Mouse (Mus musculus) midbrain, embryonic 16.5 days (tissue): Measurements from ENCODE around the gene Patj. TPM values are rescaled to one million over a fixed set of nuclear protein-coding genes. Genes with fewer than 3 reads are reported as not detected.

Source experiments
- ATAC-seq: fragments of 200-750 bp; cut with Nextera tagmentation; 2 replicates; pipeline ENCODE4 v1.8.0; 2017; ENCODE audit warnings: moderate TSS enrichment
- H3K27ac ChIP-seq: fragments of 300-500 bp; sonication (generic); 2 replicates; pipeline ENCODE4 v1.5.1; 2014; ENCODE audit warnings: mild to moderate bottlenecking, low read length, mixed read lengths
- H3K27me3 ChIP-seq: fragments of 300-500 bp; sonication (generic); 2 replicates; pipeline ENCODE4 v1.6.1; 2014; ENCODE audit warnings: low read depth, low read length, mixed read lengths; ENCODE audit not compliant: control insufficient read depth, insufficient read depth
- H3K36me3 ChIP-seq: fragments of 300-500 bp; sonication (generic); 2 replicates; pipeline ENCODE4 v1.6.1; 2014; ENCODE audit warnings: mild to moderate bottlenecking, low read length, moderate library complexity, mixed read lengths; ENCODE audit not compliant: control insufficient read depth, insufficient read depth
- H3K4me1 ChIP-seq: fragments of 300-500 bp; sonication (generic); 2 replicates; pipeline ENCODE4 v1.6.1; 2014; ENCODE audit warnings: mild to moderate bottlenecking, low read length, mixed read lengths; ENCODE audit not compliant: control insufficient read depth, insufficient read depth
- H3K4me2 ChIP-seq: fragments of 300-500 bp; sonication (generic); 2 replicates; pipeline ENCODE4 v1.6.1; 2014; ENCODE audit warnings: mild to moderate bottlenecking, low read length, mixed read lengths
- H3K4me3 ChIP-seq: fragments of 300-500 bp; sonication (generic); 2 replicates; pipeline ENCODE4 v1.5.1; 2014; ENCODE audit warnings: low read depth, mild to moderate bottlenecking, low read length, moderate library complexity, mixed read lengths
- H3K9ac ChIP-seq: fragments of 300-500 bp; sonication (generic); 2 replicates; pipeline ENCODE4 v1.6.1; 2014; ENCODE audit warnings: low read depth, low read length, mixed read lengths
- H3K9me3 ChIP-seq: fragments of 300-500 bp; sonication (generic); replicated peaks from 2 replicates; pipeline ENCODE4 v1.6.1; 2014; ENCODE audit warnings: mild to moderate bottlenecking, low read length, mixed read lengths; ENCODE audit not compliant: control insufficient read depth, poor library complexity, severe bottlenecking
- WGBS: fragments of 180-500 bp; shearing (Covaris S2); extraction: QIAGEN DNeasy Blood & Tissue Kit; methylation state at CpG from one replicate; pipeline ENCODE4 v1.1.7; 2014; 5-methylcytosine and 5-hydroxymethylcytosine counted together
- polyA plus RNA-seq: library from polyadenylated mRNA; unstranded; fragments of >200 nt; fragmentation: Nextera tagmentation; extraction: Ambion mirVana; gene quantifications from 2 replicates; pipeline ENCODE4 v1.2.1, GENCODE M21; 2015

Gene Patj
- polyA plus RNA-seq, 1 experiment from 2014 or later: 9.9 TPM

- no peaks in the 10 kb centered on the region for H3K27me3 ChIP-seq
- 92% methylated on average over 2 of the region's 2 CpGs for WGBS
- no peak overlapping the region for H3K9ac ChIP-seq
- ATAC-seq: no peak
- no peak overlapping the region for H3K4me3 ChIP-seq
- no peaks in the 10 kb centered on the region for H3K4me1 ChIP-seq
- H3K27ac ChIP-seq: no peak overlapping the region
- no peak overlapping the region for H3K4me2 ChIP-seq
- H3K9me3 ChIP-seq: no peaks in the 10 kb centered on the region
- no peaks in the 10 kb centered on the region for H3K36me3 ChIP-seq
Observed at GRCm38 (mm10) chr4:98452725-98453124, 57.1 kb downstream of the Patj start.

- H3K27me3 ChIP-seq: no peaks in the 10 kb centered on the region
- H3K4me2 ChIP-seq: no peak overlapping the region
- H3K4me1 ChIP-seq: no peaks in the 10 kb centered on the region
- no peaks in the 10 kb centered on the region for H3K9me3 ChIP-seq
- no peak for ATAC-seq
- no peak overlapping the region for H3K27ac ChIP-seq
- no peak overlapping the region for H3K4me3 ChIP-seq
- no peak overlapping the region for H3K9ac ChIP-seq
- WGBS: 83% methylated on average over 5 of the region's 5 CpGs
- no peaks in the 10 kb centered on the region for H3K36me3 ChIP-seq
Observed at GRCm38 (mm10) chr4:98453231-98453630, 57.6 kb downstream of the Patj start.

GRCm38 (mm10) chr4:98455352-98455751 lies 59.8 kb downstream of the Patj start:
- Histone ChIP-seq H3K27ac (no peak overlapping the region), H3K9me3 (no peaks in the 10 kb centered on the region), H3K4me1 (no peaks in the 10 kb centered on the region), H3K4me2 (no peak overlapping the region), H3K36me3 (no peaks in the 10 kb centered on the region), H3K4me3 (no peak overlapping the region), H3K27me3 (no peaks in the 10 kb centered on the region), H3K9ac (no peak overlapping the region)
- ATAC-seq: no peak
- WGBS: 89% methylated on average over 2 of the region's 2 CpGs

GRCm38 (mm10) chr4:98455910-98456309 lies 60.3 kb downstream of the Patj start:
- no peak overlapping the region for H3K4me3 ChIP-seq
- H3K4me1 ChIP-seq: no peaks in the 10 kb centered on the region
- H3K27ac ChIP-seq: no peak overlapping the region
- WGBS: 95% methylated on average over 8 of the region's 8 CpGs
- no peak overlapping the region for H3K9ac ChIP-seq
- no peak for ATAC-seq
- H3K4me2 ChIP-seq: no peak overlapping the region
- no peaks in the 10 kb centered on the region for H3K36me3 ChIP-seq
- H3K27me3 ChIP-seq: no peaks in the 10 kb centered on the region
- no peaks in the 10 kb centered on the region for H3K9me3 ChIP-seq

GRCm38 (mm10) chr4:98461804-98462341 lies 66.3 kb downstream of the Patj start:
- H3K9me3 ChIP-seq: no peaks in the 10 kb centered on the region
- no peak overlapping the region for H3K4me3 ChIP-seq
- no peaks in the 10 kb centered on the region for H3K27me3 ChIP-seq
- no peak overlapping the region for H3K4me2 ChIP-seq
- no peaks in the 10 kb centered on the region for H3K36me3 ChIP-seq
- 98% methylated on average over 2 of the region's 2 CpGs for WGBS
- no peaks in the 10 kb centered on the region for H3K4me1 ChIP-seq
- no peak for ATAC-seq
- no peak overlapping the region for H3K9ac ChIP-seq
- H3K27ac ChIP-seq: no peak overlapping the region

- no peaks in the 10 kb centered on the region for H3K9me3 ChIP-seq
- WGBS: 96% methylated on average over 1 of the region's 1 CpGs
- H3K4me2 ChIP-seq: no peak overlapping the region
- H3K27ac ChIP-seq: no peak overlapping the region
- ATAC-seq: no peak
- no peaks in the 10 kb centered on the region for H3K4me1 ChIP-seq
- no peaks in the 10 kb centered on the region for H3K27me3 ChIP-seq
- H3K4me3 ChIP-seq: no peak overlapping the region
- no peaks in the 10 kb centered on the region for H3K36me3 ChIP-seq
- no peak overlapping the region for H3K9ac ChIP-seq
Observed at GRCm38 (mm10) chr4:98465476-98465875, 69.9 kb downstream of the Patj start.

- H3K36me3 ChIP-seq: no peaks in the 10 kb centered on the region
- H3K9me3 ChIP-seq: no peaks in the 10 kb centered on the region
- H3K4me1 ChIP-seq: no peaks in the 10 kb centered on the region
- ATAC-seq: no peak
- WGBS: 76% methylated on average over 2 of the region's 2 CpGs
- no peak overlapping the region for H3K27ac ChIP-seq
- no peaks in the 10 kb centered on the region for H3K27me3 ChIP-seq
- H3K4me3 ChIP-seq: no peak overlapping the region
- H3K4me2 ChIP-seq: no peak overlapping the region
- no peak overlapping the region for H3K9ac ChIP-seq
Observed at GRCm38 (mm10) chr4:98465886-98466285, 70.3 kb downstream of the Patj start.

- Histone ChIP-seq H3K36me3 (no peaks in the 10 kb centered on the region), H3K4me3 (no peak overlapping the region), H3K9me3 (no peaks in the 10 kb centered on the region), H3K9ac (no peak overlapping the region), H3K4me2 (no peak overlapping the region), H3K4me1 (no peaks in the 10 kb centered on the region), H3K27ac (no peak overlapping the region), H3K27me3 (no peaks in the 10 kb centered on the region)
- WGBS: 88% methylated on average over 7 of the region's 7 CpGs
- ATAC-seq: no peak
Observed at GRCm38 (mm10) chr4:98471376-98471775, 75.8 kb downstream of the Patj start.

- Histone ChIP-seq H3K27ac (no peak overlapping the region), H3K4me3 (no peak overlapping the region)
- 73% methylated on average over 3 of the region's 3 CpGs for WGBS
Observed at GRCm38 (mm10) chr4:98473491-98473890, 77.9 kb downstream of the Patj start.

More at GRCm38 (mm10) chr4:98473491-98473890, 77.9 kb downstream of the Patj start:
- Histone ChIP-seq H3K9me3 (no peaks in the 10 kb centered on the region), H3K4me2 (no peak overlapping the region), H3K4me1 (no peaks in the 10 kb centered on the region), H3K27me3 (no peaks in the 10 kb centered on the region), H3K9ac (no peak overlapping the region), H3K36me3 (no peaks in the 10 kb centered on the region)
- no peak for ATAC-seq
